Mouse (Mus musculus) heart, adult 2 months (tissue): ENCODE data around the gene Clp1.

Experiments used
- CTCF ChIP-seq: fragments of 200-600 bp; IDR thresholded peaks from 2 replicates; pipeline ENCODE4 v1.8.1; 2022; ENCODE audit warnings: antibody characterized with exemption, mild to moderate bottlenecking, moderate library complexity
- EP300 ChIP-seq: fragments of 200-500 bp; IDR thresholded peaks from 2 replicates; pipeline ENCODE4 v1.6.1; 2011; ENCODE audit warnings: low read depth, low read length, control low read depth; ENCODE audit not compliant: insufficient read depth

GRCm38 (mm10) chr2:84723856-84724255 lies 3.3 kb downstream of the Clp1 start:
- TF ChIP-seq EP300 (no peak), CTCF (no peak)
